Mouse (Mus musculus): ENCODE measurements around the gene Dnajb12. TPM values are rescaled to one million over a fixed set of nuclear protein-coding genes. Genes with fewer than 3 reads are reported as not detected.
A peak's percentile ranks its signal among the peaks of the same experiment; 100 is the strongest.

Gene Dnajb12
- 16.9 and 18.4 TPM in 2 replicates for polyA plus RNA-seq (2015; fragmentation: Nextera tagmentation; extraction: Ambion mirVana)

GRCm38 (mm10) chr10:59879255-59880028 lies at the start of gene Dnajb12:
Gene Dnajb12, plus strand, starts transcription at chr10:59879556.
- peak; percentile 94 for ATAC-seq
- Histone ChIP-seq H3K9me3 (replicated peaks) (no peaks in the 10 kb centered on the region), H3K9ac (peak within 1 kb of the TSS; percentile 95), H3K27me3 (no peaks in the 10 kb centered on the region), H3K4me1 (peaks cover 15% of the 10 kb centered on the region), H3K4me2 (peak within 1 kb of the TSS; percentile 89), H3K36me3 (ENCODE audit: poor library complexity, severe bottlenecking) (peaks cover 9% of the 10 kb centered on the region; the same call in 1 of the 2 replicates), H3K4me3 (peak within 1 kb of the TSS; percentile 90), H3K27ac (peak within 1 kb of the TSS; percentile 100)
- under 1% methylated on average over 75 of the region's 80 CpGs for WGBS

- no peak for ATAC-seq
- Histone ChIP-seq H3K36me3 (ENCODE audit: poor library complexity, severe bottlenecking) (peaks cover 39% of the 10 kb centered on the region), H3K4me2 (no peak overlapping the region), H3K4me1 (no peaks in the 10 kb centered on the region), H3K4me3 (no peak overlapping the region), H3K27me3 (no peaks in the 10 kb centered on the region), H3K27ac (no peak overlapping the region), H3K9me3 (replicated peaks) (0 out of 2 replicates have a peak, but pooled peaks cover 4% of the 10 kb centered on the region), H3K9ac (no peak overlapping the region)
- 98% methylated on average over 6 of the region's 6 CpGs for WGBS
Measured at GRCm38 (mm10) chr10:59829886-59830285, 49.5 kb upstream of the Dnajb12 start.

GRCm38 (mm10) chr10:59831950-59832349 lies 47.4 kb upstream of the Dnajb12 start:
- H3K9me3 ChIP-seq (replicated peaks), result 0 out of 2 replicates have a peak, but pooled peaks cover 4% of the 10 kb centered on the region
- 89% methylated on average over 7 of the region's 7 CpGs for whole genome bisulfite sequencing
- H3K36me3 ChIP-seq (ENCODE audit: poor library complexity, severe bottlenecking), result peaks cover 38% of the 10 kb centered on the region
- no peak overlapping the region for H3K4me3 ChIP-seq
- no peak for ATAC-seq
- H3K27ac ChIP-seq, result no peak overlapping the region
- H3K27me3 ChIP-seq, result no peaks in the 10 kb centered on the region
- no peaks in the 10 kb centered on the region for H3K4me1 ChIP-seq
- no peak overlapping the region for H3K4me2 ChIP-seq
- no peak overlapping the region for H3K9ac ChIP-seq

GRCm38 (mm10) chr10:59835301-59836155 lies 43.8 kb upstream of the Dnajb12 start:
- H3K4me2 ChIP-seq, result no peak overlapping the region
- H3K36me3 ChIP-seq (ENCODE audit: poor library complexity, severe bottlenecking), result peaks cover 8% of the 10 kb centered on the region
- no peak for ATAC-seq
- H3K4me3 ChIP-seq, result no peak overlapping the region
- no peaks in the 10 kb centered on the region for H3K9me3 ChIP-seq (replicated peaks)
- H3K27ac ChIP-seq, result no peak overlapping the region
- H3K4me1 ChIP-seq, result no peaks in the 10 kb centered on the region
- 94% methylated on average over 14 of the region's 14 CpGs for WGBS
- no peak overlapping the region for H3K9ac ChIP-seq
- no peaks in the 10 kb centered on the region for H3K27me3 ChIP-seq

GRCm38 (mm10) chr10:59837490-59837889 lies 41.9 kb upstream of the Dnajb12 start:
- no peak for ATAC-seq

GRCm38 (mm10) chr10:59841434-59841833 lies 37.9 kb upstream of the Dnajb12 start:
- no peak overlapping the region for H3K4me2 ChIP-seq
- 94% methylated on average over 8 of the region's 8 CpGs for WGBS

More at GRCm38 (mm10) chr10:59837490-59837889, 41.9 kb upstream of the Dnajb12 start:
- no peaks in the 10 kb centered on the region for H3K27me3 ChIP-seq
- WGBS, result 96% methylated on average over 5 of the region's 5 CpGs
- H3K4me3 ChIP-seq, result no peak overlapping the region
- no peak overlapping the region for H3K27ac ChIP-seq
- H3K4me1 ChIP-seq, result no peaks in the 10 kb centered on the region
- peaks cover 4% of the 10 kb centered on the region for H3K36me3 ChIP-seq (ENCODE audit: poor library complexity, severe bottlenecking)
- H3K9me3 ChIP-seq (replicated peaks), result no peaks in the 10 kb centered on the region
- H3K9ac ChIP-seq, result no peak overlapping the region
- no peak overlapping the region for H3K4me2 ChIP-seq

GRCm38 (mm10) chr10:59843125-59843524 lies 36.2 kb upstream of the Dnajb12 start:
- Histone ChIP-seq H3K9ac (no peak overlapping the region), H3K27ac (no peak overlapping the region), H3K9me3 (replicated peaks) (no peaks in the 10 kb centered on the region), H3K27me3 (no peaks in the 10 kb centered on the region), H3K4me2 (no peak overlapping the region), H3K4me1 (no peaks in the 10 kb centered on the region), H3K36me3 (ENCODE audit: poor library complexity, severe bottlenecking) (no peaks in the 10 kb centered on the region), H3K4me3 (no peak overlapping the region)
- 41% methylated on average over 5 of the region's 5 CpGs for WGBS
- ATAC-seq, result no peak

More at GRCm38 (mm10) chr10:59841434-59841833, 37.9 kb upstream of the Dnajb12 start:
- Histone ChIP-seq H3K27ac (no peak overlapping the region), H3K4me1 (no peaks in the 10 kb centered on the region), H3K4me3 (no peak overlapping the region), H3K27me3 (no peaks in the 10 kb centered on the region), H3K9ac (no peak overlapping the region), H3K9me3 (replicated peaks) (no peaks in the 10 kb centered on the region), H3K36me3 (ENCODE audit: poor library complexity, severe bottlenecking) (no peaks in the 10 kb centered on the region)
- no peak for ATAC-seq

- Histone ChIP-seq H3K27me3 (no peaks in the 10 kb centered on the region), H3K4me3 (no peak overlapping the region), H3K27ac (no peak overlapping the region), H3K9ac (no peak overlapping the region), H3K4me2 (no peak overlapping the region), H3K9me3 (replicated peaks) (no peaks in the 10 kb centered on the region), H3K36me3 (ENCODE audit: poor library complexity, severe bottlenecking) (no peaks in the 10 kb centered on the region), H3K4me1 (no peaks in the 10 kb centered on the region; the same call in 1 of the 2 replicates)
- no peak for ATAC-seq
- 89% methylated on average over 9 of the region's 9 CpGs for WGBS
Measured at GRCm38 (mm10) chr10:59844686-59845085, 34.7 kb upstream of the Dnajb12 start.

GRCm38 (mm10) chr10:59846416-59846815 lies 32.9 kb upstream of the Dnajb12 start:
- no peak for ATAC-seq
- Histone ChIP-seq H3K4me3 (no peak overlapping the region), H3K27ac (no peak overlapping the region), H3K27me3 (no peaks in the 10 kb centered on the region), H3K9me3 (replicated peaks) (no peaks in the 10 kb centered on the region), H3K4me1 (no peaks in the 10 kb centered on the region; the same call in 1 of the 2 replicates), H3K36me3 (ENCODE audit: poor library complexity, severe bottlenecking) (no peaks in the 10 kb centered on the region), H3K4me2 (no peak overlapping the region), H3K9ac (no peak overlapping the region)
- 77% methylated on average over 6 of the region's 6 CpGs for WGBS

GRCm38 (mm10) chr10:59848079-59848877 lies 31.1 kb upstream of the Dnajb12 start:
- H3K27me3 ChIP-seq, result no peaks in the 10 kb centered on the region
- no peak for ATAC-seq
- H3K4me2 ChIP-seq, result no peak overlapping the region
- H3K36me3 ChIP-seq (ENCODE audit: poor library complexity, severe bottlenecking), result no peaks in the 10 kb centered on the region
- no peaks in the 10 kb centered on the region; the same call in 1 of the 2 replicates for H3K4me1 ChIP-seq
- no peak overlapping the region for H3K4me3 ChIP-seq
- no peaks in the 10 kb centered on the region for H3K9me3 ChIP-seq (replicated peaks)
- no peak overlapping the region for H3K27ac ChIP-seq
- H3K9ac ChIP-seq, result no peak overlapping the region
- 81% methylated on average over 11 of the region's 11 CpGs for WGBS

GRCm38 (mm10) chr10:59848953-59849352 lies 30.4 kb upstream of the Dnajb12 start:
- Histone ChIP-seq H3K4me3 (no peak overlapping the region), H3K36me3 (ENCODE audit: poor library complexity, severe bottlenecking) (no peaks in the 10 kb centered on the region), H3K9ac (no peak overlapping the region), H3K27ac (no peak overlapping the region), H3K27me3 (no peaks in the 10 kb centered on the region), H3K9me3 (replicated peaks) (no peaks in the 10 kb centered on the region), H3K4me1 (no peaks in the 10 kb centered on the region; the same call in 1 of the 2 replicates), H3K4me2 (no peak overlapping the region)
- ATAC-seq, result no peak
- 70% methylated on average over 9 of the region's 9 CpGs for WGBS
